Mouse (Mus musculus): ENCODE measurements around the gene Ctnna2.

- TF ChIP-seq CTCF (IDR thresholded peaks at IDR 0.05; ENCODE audit: low read depth, low read length) (no peak), GATA1 (IDR thresholded peaks at IDR 0.05; ENCODE audit: borderline replicate concordance, low read length) (no peak), GATA2 (IDR thresholded peaks at IDR 0.05; ENCODE audit: borderline replicate concordance, low read depth, low read length) (no peak), TAL1 (conservative IDR thresholded peaks at IDR 0.05; ENCODE audit: low read depth, low read length) (no peak)
Observed at GRCm38 (mm10) chr6:77950690-77951089, 28.8 kb downstream of the Ctnna2 start.
